Mouse (Mus musculus) left cerebral cortex, postnatal 14 days (tissue): ENCODE measurements around the gene Olfr1329. TPM values are rescaled to one million over a fixed set of nuclear protein-coding genes. Genes with fewer than 3 reads are reported as not detected.
"Not testable (repeated sequence)": the region's sequence is repeated elsewhere in the genome, so short reads cannot be mapped to it uniquely, and the experiment has no call there.

ENCODE experiments used
- DNase-seq, 2 experiments: peaks; one replicate each; pipeline ENCODE4 v3.0.0; 2021 to 2022; ENCODE audit warnings: low spot score in 2 of 2, mixed read lengths in 1 of 2
- intact Hi-C: fragments of 180-260 bp; cut with DNase I; formaldehyde crosslinking; loops from one replicate; pipeline ENCODE4 v1.15.1; 2025
- long read RNA-seq, 2 experiments: library from polyadenylated mRNA; stranded (forward); transcript quantifications; one replicate each; pipeline ENCODE4 v2.0.0; 2021
- total RNA-seq, 2 experiments: library from RNA; stranded (reverse); gene quantifications; 2 replicates each; pipeline ENCODE4 v1.2.3; 2021

Olfr1329 gene
- not detected for total RNA-seq
- long read RNA-seq, experiment 1, result 0 reads
- long read RNA-seq, experiment 2, result 0 reads

DNA sequence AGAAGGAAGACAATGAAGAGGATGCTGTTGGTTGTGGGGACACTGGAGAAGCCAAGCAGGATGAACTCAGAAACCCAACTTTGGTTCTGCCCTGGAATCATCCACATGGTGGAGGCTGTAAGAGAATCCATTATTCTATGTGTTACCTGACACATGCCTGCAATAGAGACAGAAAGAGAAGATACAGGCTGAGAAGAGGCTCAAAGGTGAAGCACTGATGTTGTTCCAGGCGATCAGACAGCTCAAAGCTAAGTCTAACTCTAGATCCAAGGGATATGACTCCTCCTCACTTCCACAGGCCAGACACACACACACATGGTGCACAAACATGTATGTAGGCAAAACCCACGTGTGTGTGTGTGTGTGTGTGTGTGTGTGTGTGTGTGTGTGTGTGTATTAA lies at the start of gene Olfr1329:
Gene Olfr1329, minus strand, starts transcription at position 101 of the 400 bp plus-strand sequence.
- DNase-seq, result not testable (repeated sequence)

DNA sequence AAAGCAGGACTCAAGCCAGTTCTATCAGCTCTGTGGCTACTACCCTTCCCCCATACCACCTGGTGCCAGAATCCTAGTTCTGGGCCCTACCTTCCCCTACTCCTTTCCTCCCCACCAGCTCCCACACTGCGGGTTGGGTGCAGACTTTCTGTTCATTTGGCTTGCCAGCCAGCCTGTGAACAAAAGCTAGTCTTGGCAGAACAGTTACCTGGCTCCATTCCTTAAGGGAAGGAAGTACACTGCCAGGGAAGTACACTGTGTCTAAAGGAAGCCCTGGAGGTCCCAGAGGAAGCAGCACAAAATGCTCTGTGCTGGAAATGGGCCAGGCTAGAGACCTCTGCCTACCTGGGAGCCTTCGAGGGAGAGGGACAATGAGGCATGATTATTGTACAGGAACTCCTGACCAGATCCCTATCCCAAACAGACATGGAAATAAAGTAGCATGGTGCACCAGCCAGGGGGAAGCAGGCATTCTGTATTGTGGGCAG lies 43.9 kb upstream of the Olfr1329 start, which contains the start of gene Lao1:
Gene Lao1, plus strand, starts transcription at position 438 of the 488 bp plus-strand sequence.
- intact Hi-C loops, result no loop called here
- peak; percentile 26 to 27 for DNase-seq

More for the DNA sequence above, at the start of gene Olfr1329:
- intact Hi-C loops, result not testable (repeated sequence)

DNA sequence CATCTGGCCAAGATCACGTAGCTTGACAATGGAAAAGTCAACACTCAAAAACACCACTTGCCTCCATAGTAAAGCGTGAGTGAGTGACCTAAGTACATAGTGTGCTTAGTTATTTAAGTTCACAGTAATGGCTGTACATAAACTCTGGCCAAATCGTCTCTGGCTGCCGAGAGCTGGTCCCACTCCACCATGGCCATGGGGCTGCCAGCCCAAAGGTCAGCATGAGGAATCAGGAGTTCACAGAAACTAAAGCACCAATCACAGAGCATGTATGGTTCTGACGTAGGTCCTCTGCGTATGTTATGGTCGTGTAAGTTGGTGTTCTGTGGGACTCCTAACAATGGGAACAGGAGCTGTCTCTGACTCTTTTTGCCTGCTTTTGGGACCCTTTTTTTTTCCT lies 41.5 kb upstream of the Olfr1329 start:
- intact Hi-C loops, result no loop called here
- DNase-seq, result no peak

DNA sequence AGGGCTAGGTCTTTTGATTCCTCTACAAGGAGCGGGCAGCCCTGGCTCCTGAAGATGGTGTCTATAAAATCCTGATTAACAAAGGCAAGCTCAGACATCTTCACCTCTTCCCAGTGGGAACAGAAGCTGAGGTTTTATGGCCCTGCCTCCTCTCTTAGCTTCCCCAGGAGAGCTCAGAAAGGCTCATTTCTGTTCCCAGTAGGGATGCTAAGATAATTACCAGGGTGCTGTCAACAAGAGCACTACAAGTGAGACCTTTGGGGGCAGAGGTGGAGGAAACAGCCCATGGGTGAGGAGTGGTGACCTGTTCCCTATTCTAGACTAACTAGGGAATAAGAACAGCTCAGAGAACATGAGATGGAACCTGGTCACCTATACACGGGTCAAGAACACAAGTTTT lies 21.2 kb upstream of the Olfr1329 start, which contains the start of gene Olfr1328:
Gene Olfr1328, minus strand, starts transcription at position 101 of the 400 bp plus-strand sequence.
- intact Hi-C loops, result no loop called here
- no peak for DNase-seq

DNA sequence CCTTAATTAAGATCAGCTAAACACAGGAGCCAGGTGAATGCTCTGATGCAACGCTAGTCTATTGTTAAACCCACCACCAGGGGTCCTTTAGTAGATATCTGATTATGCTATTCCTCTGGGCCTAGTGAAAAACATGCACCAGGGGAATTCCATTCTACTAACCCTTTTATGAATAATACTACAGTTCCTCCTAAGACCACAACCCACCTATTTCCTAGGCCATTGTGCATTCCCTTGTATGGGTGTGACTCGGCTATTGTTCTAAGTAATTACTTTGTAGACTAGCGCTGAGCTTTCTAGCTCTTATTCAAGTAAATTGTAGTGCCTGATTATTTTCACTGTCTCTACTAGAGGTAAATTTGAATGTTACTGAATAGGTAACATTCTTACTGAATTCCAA lies 14.1 kb upstream of the Olfr1329 start:
- DNase-seq, intact Hi-C loops: not testable (repeated sequence)

DNA sequence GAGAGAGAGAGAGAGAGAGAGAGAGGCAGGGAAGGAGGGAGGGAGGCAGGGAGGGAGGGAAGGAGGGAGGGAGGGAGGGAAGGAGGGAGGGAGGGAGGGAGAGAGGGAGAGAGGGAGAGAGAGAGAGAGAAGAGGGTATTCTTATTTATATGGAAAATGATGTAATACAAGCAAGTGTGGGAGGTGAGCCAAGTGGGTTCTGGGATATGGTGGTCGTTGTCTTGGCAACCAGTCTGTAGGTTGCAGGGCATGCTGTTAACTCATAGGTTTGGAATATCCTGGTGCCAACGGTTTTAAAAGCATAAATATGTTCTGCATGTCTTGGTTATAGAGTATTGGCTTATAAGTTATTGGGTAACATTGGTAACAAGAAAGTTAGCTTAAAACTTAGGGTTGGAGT lies 15.3 kb downstream of the Olfr1329 start:
- peak in 1 of 2 experiments; percentile 28 for DNase-seq
- intact Hi-C loops, result no loop called here

DNA sequence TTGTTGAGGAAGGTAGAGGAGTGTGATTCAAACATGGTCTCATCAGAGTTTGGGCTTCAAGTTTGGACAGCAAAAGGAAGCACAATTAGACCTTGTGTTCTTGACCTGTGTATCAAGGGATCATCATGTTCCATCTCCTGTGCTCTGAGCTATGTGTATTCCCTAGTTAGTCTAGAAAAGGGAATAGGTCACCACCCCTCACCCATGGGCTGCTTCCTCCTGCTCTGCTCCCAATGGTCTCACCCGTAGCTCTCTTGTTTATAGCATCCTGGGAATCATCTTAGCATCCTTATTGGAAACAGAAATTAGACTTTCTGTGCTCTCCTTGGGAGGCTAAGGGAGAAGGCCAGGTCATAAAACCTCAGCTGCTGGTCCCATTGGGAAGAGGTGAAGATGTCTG lies 29.0 kb downstream of the Olfr1329 start, which contains the start of gene Olfr1330:
Gene Olfr1330, plus strand, starts transcription at position 301 of the 400 bp plus-strand sequence.
- no peak for DNase-seq
- intact Hi-C loops, result no loop called here

DNA sequence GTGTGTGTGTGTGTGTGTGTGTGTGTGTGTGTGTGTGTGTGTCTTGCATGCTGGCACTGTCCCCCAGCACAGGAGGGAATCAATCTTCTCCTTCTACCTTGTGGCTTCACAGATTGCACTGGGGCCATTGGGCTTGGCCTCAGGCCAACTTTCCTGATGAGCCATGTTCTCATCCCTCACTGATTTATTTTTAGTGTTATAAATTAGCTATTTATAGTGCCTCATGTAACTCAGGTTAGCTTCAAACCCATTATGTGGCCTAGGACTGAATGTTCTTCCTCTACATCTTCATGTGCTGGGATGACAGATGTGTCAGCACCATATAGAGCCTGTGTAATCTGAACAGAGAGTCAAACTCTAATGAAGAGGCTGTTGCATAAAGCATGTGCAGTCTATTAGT lies 49.7 kb downstream of the Olfr1329 start:
- no peak for DNase-seq
- intact Hi-C loops, result no loop called here

Other genes with a start within 250 kb of the Olfr1329 start
- not detected for gene Olfr1342, start 224.7 kb downstream of the Olfr1329 start, total RNA-seq
- not detected for gene Olfr1341, start 213.9 kb downstream of the Olfr1329 start, total RNA-seq
- not detected for gene Olfr1340, start 197.3 kb downstream of the Olfr1329 start, total RNA-seq
- not detected for gene Olfr1339, start 185.3 kb downstream of the Olfr1329 start, total RNA-seq
- not detected for gene Olfr1338, start 158.7 kb downstream of the Olfr1329 start, total RNA-seq
- not detected for gene Olfr1337, start 134.9 kb downstream of the Olfr1329 start, total RNA-seq
- not detected for gene Olfr1335, start 107.5 kb downstream of the Olfr1329 start, total RNA-seq
- not detected for gene Olfr1333, start 81.2 kb downstream of the Olfr1329 start, total RNA-seq
- gene Olfr1331, start 52.8 kb downstream of the Olfr1329 start, total RNA-seq, result not detected
- not detected for gene Olfr1330, start 28.9 kb downstream of the Olfr1329 start, total RNA-seq
- gene Olfr1328, start 21.1 kb upstream of the Olfr1329 start, total RNA-seq, result not detected
- under 1 TPM; 0.32 to 0.33 TPM for gene Lao1, start 44.1 kb upstream of the Olfr1329 start, total RNA-seq
- 100 to 1,000 TPM in 1 of 2 experiments, 10 to 100 TPM in 1; 72.3 to 110 TPM for gene Slc2a1, start 191.2 kb upstream of the Olfr1329 start, total RNA-seq